Mouse (Mus musculus): Measurements from ENCODE around the gene A1cf. TPM values are rescaled to one million over a fixed set of nuclear protein-coding genes. Genes with fewer than 3 reads are reported as not detected.

Gene A1cf
- polyA plus RNA-seq, 1 experiment from 2014 or later: not detected

DNA sequence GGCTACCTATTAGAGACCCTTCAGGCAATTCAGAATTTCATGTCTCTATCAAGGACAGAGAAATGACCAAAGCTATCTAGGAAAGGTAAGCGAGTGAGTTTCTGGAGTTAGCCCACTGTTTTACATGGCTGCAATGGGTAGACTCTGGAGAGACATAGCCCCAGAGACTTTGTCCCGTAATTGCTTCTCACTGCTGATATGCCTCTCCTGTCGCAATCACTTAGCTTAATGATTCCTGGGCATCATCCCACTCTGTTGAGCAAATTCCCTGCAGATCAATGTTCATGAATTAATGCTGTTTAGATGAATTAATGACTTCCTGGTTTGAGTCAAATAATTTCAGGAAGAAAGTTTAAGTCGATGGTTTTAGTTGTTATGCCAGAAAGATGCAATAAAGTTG is 86.1 kb downstream of the A1cf start:
- no peak overlapping the region for H3K9ac ChIP-seq
- H3K27ac ChIP-seq: no peak overlapping the region
- H3K4me2 ChIP-seq: no peak overlapping the region
- no peak overlapping the region for H3K4me3 ChIP-seq
- ATAC-seq (ENCODE audit: insufficient number of reproducible peaks, low FRiP score, low TSS enrichment, low read depth): no peak
- WGBS: 83% methylated on average over 4 of the region's 4 CpGs
- H3K4me1 ChIP-seq: no peaks in the 10 kb centered on the region
- no peaks in the 10 kb centered on the region for H3K9me3 ChIP-seq
- no peaks in the 10 kb centered on the region for H3K36me3 ChIP-seq
- H3K27me3 ChIP-seq: no peaks in the 10 kb centered on the region

DNA sequence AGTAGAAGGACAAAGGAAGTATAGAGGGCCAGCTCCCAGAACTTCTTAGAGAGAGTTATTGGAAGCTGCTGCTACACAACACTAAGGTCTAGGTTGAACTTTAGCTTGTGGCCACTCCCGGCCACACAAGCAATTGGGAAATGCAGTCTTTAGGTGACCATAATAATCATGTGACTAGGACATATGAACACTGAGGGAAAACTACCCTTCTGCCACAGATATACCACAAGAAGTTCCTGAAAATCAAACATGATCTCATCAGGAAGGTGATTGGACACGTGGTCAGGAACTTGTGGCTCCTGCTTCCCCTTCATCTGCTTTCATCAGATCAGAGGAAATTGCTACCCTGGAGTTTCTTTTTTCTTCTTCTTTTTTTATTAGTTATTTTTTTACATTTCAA is 87.8 kb downstream of the A1cf start:
- no peak overlapping the region for H3K4me2 ChIP-seq
- no peak overlapping the region for H3K27ac ChIP-seq
- H3K9me3 ChIP-seq: no peaks in the 10 kb centered on the region
- 70% methylated on average over 2 of the region's 2 CpGs for WGBS
- ATAC-seq (ENCODE audit: insufficient number of reproducible peaks, low FRiP score, low TSS enrichment, low read depth): no peak
- H3K27me3 ChIP-seq: no peaks in the 10 kb centered on the region
- no peaks in the 10 kb centered on the region for H3K36me3 ChIP-seq
- H3K9ac ChIP-seq: no peak overlapping the region
- H3K4me1 ChIP-seq: no peaks in the 10 kb centered on the region
- H3K4me3 ChIP-seq: no peak overlapping the region

DNA sequence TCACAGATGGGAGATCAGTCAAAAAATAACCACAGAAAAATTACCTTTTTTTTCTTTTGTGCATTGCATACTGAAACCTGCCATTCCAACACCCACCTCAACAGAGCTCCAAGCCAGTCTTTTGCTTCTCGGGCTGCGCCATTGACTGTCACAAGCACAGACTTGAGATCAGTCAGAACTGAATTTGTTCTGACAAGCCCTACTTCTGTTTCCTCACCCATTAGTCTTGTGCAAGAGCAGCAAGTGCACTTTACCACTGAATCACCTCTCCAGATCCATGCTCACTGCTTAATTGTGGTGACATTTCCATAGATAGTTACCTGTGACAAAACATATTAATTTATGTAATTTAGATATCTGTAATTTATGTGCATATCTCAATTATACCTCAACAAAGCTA is 91.9 kb downstream of the A1cf start:
- Histone ChIP-seq H3K4me2 (no peak overlapping the region), H3K27me3 (no peaks in the 10 kb centered on the region), H3K9me3 (no peaks in the 10 kb centered on the region), H3K4me1 (no peaks in the 10 kb centered on the region), H3K36me3 (no peaks in the 10 kb centered on the region), H3K27ac (no peak overlapping the region), H3K9ac (no peak overlapping the region), H3K4me3 (no peak overlapping the region)
- WGBS: 73% methylated on average over 2 of the region's 2 CpGs
- ATAC-seq (ENCODE audit: insufficient number of reproducible peaks, low FRiP score, low TSS enrichment, low read depth): no peak

DNA sequence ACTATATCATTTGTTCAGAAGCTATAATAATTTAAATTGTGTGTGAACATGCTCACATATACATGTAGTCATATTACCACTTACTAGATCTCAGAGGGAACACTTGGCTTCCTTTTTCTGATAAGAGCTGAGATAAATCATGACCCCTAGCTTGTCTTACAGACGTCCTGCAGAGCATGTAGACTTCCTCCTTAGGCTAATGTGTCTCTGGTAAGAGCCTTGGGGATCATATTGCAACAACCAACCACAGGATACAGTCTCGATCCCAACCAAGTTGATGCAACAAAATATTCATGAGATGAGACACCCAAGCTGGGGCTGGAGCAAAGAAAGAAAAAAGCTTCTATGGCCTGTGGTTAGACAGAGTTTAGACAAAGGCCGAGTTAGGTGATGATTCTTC is 94.6 kb downstream of the A1cf start:
- Histone ChIP-seq H3K27me3 (no peaks in the 10 kb centered on the region), H3K9me3 (no peaks in the 10 kb centered on the region), H3K4me3 (no peak overlapping the region), H3K27ac (no peak overlapping the region), H3K4me1 (no peaks in the 10 kb centered on the region), H3K4me2 (no peak overlapping the region), H3K9ac (no peak overlapping the region), H3K36me3 (no peaks in the 10 kb centered on the region)
- 48% methylated on average over 3 of the region's 3 CpGs for WGBS
- no peak for ATAC-seq (ENCODE audit: insufficient number of reproducible peaks, low FRiP score, low TSS enrichment, low read depth)

DNA sequence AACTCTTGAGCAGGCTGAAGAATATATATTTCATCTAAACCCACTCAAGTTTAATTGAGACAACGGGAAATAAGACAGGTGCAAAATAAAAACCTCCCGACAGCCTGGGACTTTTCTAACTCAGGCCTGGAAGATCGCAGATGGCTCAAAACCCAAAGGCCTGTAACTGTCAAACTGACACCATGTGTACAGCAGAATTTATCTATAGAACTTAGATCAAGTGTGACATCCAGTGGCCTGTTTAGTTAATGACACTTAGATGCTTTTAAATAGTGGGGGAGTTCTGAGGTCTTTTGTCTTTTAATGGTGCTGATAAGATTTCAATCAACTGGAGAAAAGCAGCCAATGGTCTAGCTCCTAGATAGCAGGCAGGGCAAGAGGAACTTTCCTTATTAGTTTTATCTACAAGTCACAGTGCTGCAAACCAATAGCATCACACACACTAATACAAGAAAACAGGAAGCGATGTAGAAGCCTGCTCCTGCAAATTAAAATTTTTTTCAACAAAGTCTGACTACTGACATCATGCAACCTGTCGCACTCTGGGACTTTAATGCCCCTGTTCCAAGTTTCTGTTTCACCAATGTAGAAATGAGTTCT is 99.5 kb downstream of the A1cf start:
- Histone ChIP-seq H3K9ac (no peak overlapping the region), H3K9me3 (no peaks in the 10 kb centered on the region), H3K4me1 (no peaks in the 10 kb centered on the region), H3K4me3 (no peak overlapping the region), H3K4me2 (no peak overlapping the region), H3K27ac (no peak overlapping the region), H3K27me3 (peaks cover 8% of the 10 kb centered on the region; the same call in 1 of the 2 replicates), H3K36me3 (no peaks in the 10 kb centered on the region)
- ATAC-seq (ENCODE audit: insufficient number of reproducible peaks, low FRiP score, low TSS enrichment, low read depth): no peak
- 60% methylated on average over 5 of the region's 5 CpGs for WGBS

DNA sequence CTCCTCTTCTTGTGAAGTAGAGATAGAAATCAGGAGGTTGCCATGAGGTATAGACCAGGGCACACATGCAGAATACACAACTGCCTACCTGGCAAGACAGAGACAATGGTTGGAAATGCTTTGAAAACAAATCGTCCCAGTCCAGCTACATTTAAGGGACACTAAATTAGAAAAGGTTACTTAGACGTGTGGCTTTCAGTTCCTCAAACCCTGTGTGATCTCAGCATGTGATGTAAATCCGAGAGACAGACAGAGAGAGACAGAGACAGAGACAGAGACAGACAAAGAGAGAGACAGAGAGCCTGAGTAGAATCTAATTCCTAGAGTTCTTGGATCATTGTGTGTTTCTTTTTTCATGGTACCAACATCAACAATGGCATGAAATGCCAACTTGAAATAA is 102.8 kb downstream of the A1cf start:
- peaks cover 8% of the 10 kb centered on the region; the same call in 1 of the 2 replicates for H3K27me3 ChIP-seq
- no peak for ATAC-seq (ENCODE audit: insufficient number of reproducible peaks, low FRiP score, low TSS enrichment, low read depth)
- 48% methylated on average over 3 of the region's 3 CpGs for WGBS

DNA sequence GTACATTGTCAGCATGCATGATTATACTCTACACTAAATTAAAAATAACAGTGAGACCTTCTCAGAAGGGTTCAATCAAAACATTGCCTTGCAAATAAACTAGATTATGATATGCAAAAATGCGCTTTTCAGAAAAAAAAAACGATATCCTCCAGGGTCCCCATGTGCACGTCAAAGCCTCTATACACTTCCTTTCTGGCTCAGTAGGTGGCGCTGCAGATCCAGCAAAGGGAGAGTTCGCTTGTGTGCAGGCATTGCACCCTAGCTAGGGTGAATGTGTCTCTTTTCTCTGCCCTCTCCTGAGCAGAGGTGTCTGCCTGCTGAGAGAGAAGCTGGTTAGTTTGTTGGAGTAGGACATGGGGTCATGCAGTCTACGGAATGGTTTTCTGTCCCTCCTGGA is 103.4 kb downstream of the A1cf start:
- no peak overlapping the region for H3K4me2 ChIP-seq
- H3K36me3 ChIP-seq: no peaks in the 10 kb centered on the region
- no peak overlapping the region for H3K4me3 ChIP-seq
- WGBS: 13% methylated on average over 6 of the region's 6 CpGs
- no peak for ATAC-seq (ENCODE audit: insufficient number of reproducible peaks, low FRiP score, low TSS enrichment, low read depth)
- H3K9ac ChIP-seq: no peak overlapping the region
- peaks cover 8% of the 10 kb centered on the region; the same call in 1 of the 2 replicates for H3K27me3 ChIP-seq
- no peaks in the 10 kb centered on the region for H3K9me3 ChIP-seq
- H3K4me1 ChIP-seq: no peaks in the 10 kb centered on the region
- no peak overlapping the region for H3K27ac ChIP-seq

More for the DNA sequence above, 102.8 kb downstream of the A1cf start:
- no peaks in the 10 kb centered on the region for H3K4me1 ChIP-seq
- H3K27ac ChIP-seq: no peak overlapping the region
- no peaks in the 10 kb centered on the region for H3K9me3 ChIP-seq
- H3K9ac ChIP-seq: no peak overlapping the region
- no peak overlapping the region for H3K4me3 ChIP-seq
- no peak overlapping the region for H3K4me2 ChIP-seq
- no peaks in the 10 kb centered on the region for H3K36me3 ChIP-seq

DNA sequence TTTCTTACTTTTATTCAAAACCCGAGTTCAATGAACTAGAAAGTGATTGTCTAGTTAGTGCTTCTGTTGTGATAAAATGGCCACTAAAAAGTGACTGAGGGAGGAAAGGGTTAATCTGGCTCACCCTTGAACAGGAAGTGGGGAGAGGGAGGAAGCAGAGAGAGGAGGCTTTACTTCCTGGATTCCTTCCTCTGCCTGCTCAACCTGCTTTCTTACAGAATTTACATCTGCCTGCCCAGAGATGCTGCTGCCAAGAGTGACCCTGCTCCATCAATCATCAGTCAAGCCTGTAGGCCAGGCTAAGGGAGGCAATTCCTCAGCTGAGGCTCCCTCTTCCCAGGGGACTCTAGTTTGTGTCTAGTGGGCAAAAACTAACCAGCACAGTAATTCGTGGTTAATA is 107.3 kb downstream of the A1cf start:
- Histone ChIP-seq H3K27ac (no peak overlapping the region), H3K27me3 (no peaks in the 10 kb centered on the region), H3K9ac (no peak overlapping the region), H3K36me3 (no peaks in the 10 kb centered on the region), H3K4me3 (no peak overlapping the region), H3K9me3 (no peaks in the 10 kb centered on the region), H3K4me2 (no peak overlapping the region), H3K4me1 (no peaks in the 10 kb centered on the region)
- 69% methylated on average over 2 of the region's 2 CpGs for WGBS
- no peak for ATAC-seq (ENCODE audit: insufficient number of reproducible peaks, low FRiP score, low TSS enrichment, low read depth)

DNA sequence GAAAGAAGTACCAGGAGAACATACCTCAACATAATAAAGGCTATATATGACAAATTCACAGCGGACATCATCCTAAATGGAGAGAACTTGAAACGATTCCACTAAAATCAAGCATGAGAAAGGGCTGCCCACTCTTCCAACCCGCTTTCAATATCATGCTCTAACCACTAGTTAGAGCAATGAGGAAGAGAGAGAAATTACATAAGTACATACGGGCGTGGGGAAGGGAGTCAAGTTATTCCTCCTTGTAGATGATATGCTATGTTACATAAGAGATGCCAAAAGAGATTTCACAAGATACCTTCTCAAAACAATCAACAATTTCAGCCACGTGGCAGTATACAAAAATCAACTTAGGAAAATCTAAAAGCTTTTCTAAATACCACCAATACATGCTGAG is 122.5 kb downstream of the A1cf start:
- Histone ChIP-seq H3K4me3 (no peak overlapping the region), H3K9me3 (no peaks in the 10 kb centered on the region), H3K27ac (no peak overlapping the region), H3K9ac (no peak overlapping the region), H3K4me1 (no peaks in the 10 kb centered on the region), H3K36me3 (no peaks in the 10 kb centered on the region), H3K27me3 (no peaks in the 10 kb centered on the region), H3K4me2 (no peak overlapping the region)
- no peak for ATAC-seq (ENCODE audit: insufficient number of reproducible peaks, low FRiP score, low TSS enrichment, low read depth)
- WGBS: 87% methylated on average over 6 of the region's 6 CpGs

DNA sequence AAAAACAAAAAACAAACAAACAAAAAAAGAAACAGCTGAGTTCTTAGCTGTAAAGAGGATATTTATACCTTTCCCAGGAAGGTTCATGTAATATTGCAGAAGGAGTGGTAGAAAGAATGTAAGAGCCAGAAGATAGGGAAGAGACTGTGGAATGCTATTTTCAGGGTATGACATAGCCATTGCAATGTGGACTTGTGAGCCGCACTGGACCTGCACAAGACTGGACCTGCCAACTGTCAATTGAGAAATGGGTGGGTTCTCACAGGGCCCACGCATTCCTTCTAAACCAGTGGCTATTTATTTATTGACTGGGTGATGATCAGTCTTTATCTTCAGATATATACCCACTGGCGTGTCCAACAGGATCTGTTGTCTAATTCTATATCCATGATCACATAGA is 128.4 kb downstream of the A1cf start:
- no peaks in the 10 kb centered on the region for H3K27me3 ChIP-seq
- no peaks in the 10 kb centered on the region for H3K4me1 ChIP-seq
- no peak for ATAC-seq (ENCODE audit: insufficient number of reproducible peaks, low FRiP score, low TSS enrichment, low read depth)
- no peak overlapping the region for H3K4me2 ChIP-seq
- H3K27ac ChIP-seq: no peak overlapping the region
- no peak overlapping the region for H3K9ac ChIP-seq
- no peak overlapping the region for H3K4me3 ChIP-seq
- WGBS: 82% methylated on average over 3 of the region's 3 CpGs
- no peaks in the 10 kb centered on the region for H3K9me3 ChIP-seq
- H3K36me3 ChIP-seq: no peaks in the 10 kb centered on the region

Other genes starting within 250 kb of the A1cf start
- gene Prkg1, start 103.7 kb upstream of the A1cf start, polyA plus RNA-seq (2015; fragmentation: Nextera tagmentation; extraction: Ambion mirVana): 6.6 and 7.6 TPM in 2 replicates
- gene Asah2, start 239.4 kb downstream of the A1cf start, polyA plus RNA-seq (2015; fragmentation: Nextera tagmentation; extraction: Ambion mirVana): 3.2 and 3.8 TPM in 2 replicates

Data from limb, embryonic 15.5 days (tissue).